Mouse (Mus musculus) myocyte (in vitro differentiated cells): ENCODE measurements at regions not wholly inside any gene's neighbourhood (a gene's known extent, or its start where the extent isn't known, plus 50 kb on each side); places are given as distances from the start of the nearest gene placed in this dataset.

Source experiments
- H3K27me3 ChIP-seq: one replicate; pipeline ENCODE4 v1.6.1; 2011; ENCODE audit not compliant: control insufficient read depth, insufficient read depth, insufficient read length
- H3K36me3 ChIP-seq: one replicate; pipeline ENCODE4 v1.6.1; 2011; ENCODE audit not compliant: control insufficient read depth, insufficient read depth
- H3K4me2 ChIP-seq: one replicate; pipeline ENCODE4 v1.6.1; 2011; ENCODE audit warnings: low read depth, control low read depth
- H3K4me3 ChIP-seq: one replicate; pipeline ENCODE4 v1.5.1; 2011; ENCODE audit warnings: mild to moderate bottlenecking, control low read depth, moderate library complexity
- H3K79me2 ChIP-seq: one replicate; pipeline ENCODE4 v1.6.1; 2011; ENCODE audit not compliant: control insufficient read depth, insufficient read depth
- H3ac ChIP-seq: one replicate; pipeline ENCODE4 v1.6.1; 2011; ENCODE audit not compliant: control insufficient read depth, insufficient read length
- CEBPB ChIP-seq: IDR thresholded peaks from 2 replicates; pipeline ENCODE4 v1.6.1; 2011; ENCODE audit warnings: mild to moderate bottlenecking, moderate library complexity; ENCODE audit not compliant: poor library complexity, insufficient read depth, severe bottlenecking
- E2F4 ChIP-seq: IDR thresholded peaks from one replicate; pipeline ENCODE4 v1.6.1; 2011; ENCODE audit warnings: mild to moderate bottlenecking, control low read depth, moderate library complexity; ENCODE audit not compliant: insufficient read depth
- MAX ChIP-seq: IDR thresholded peaks from one replicate; pipeline ENCODE4 v1.6.1; 2011; ENCODE audit warnings: low read depth, mild to moderate bottlenecking, control low read depth
- MYOD1 ChIP-seq, 3 experiments: IDR thresholded peaks; one replicate each; pipeline ENCODE4 v1.6.1; 2011; ENCODE audit warnings: control low read depth in 2 of 3, low read depth in 2 of 3, mild to moderate bottlenecking in 2 of 3, moderate library complexity in 1 of 3; ENCODE audit not compliant: insufficient read length in 2 of 3, control insufficient read depth in 1 of 3
- MYOG ChIP-seq, 3 experiments: IDR thresholded peaks; one replicate each; pipeline ENCODE4 v1.6.1; 2011; ENCODE audit warnings: control low read depth in 2 of 3, low read depth in 2 of 3, mild to moderate bottlenecking in 2 of 3; ENCODE audit not compliant: insufficient read length in 2 of 3, control insufficient read depth in 1 of 3, insufficient read depth in 1 of 3
- POLR2A ChIP-seq: IDR thresholded peaks from one replicate; pipeline ENCODE4 v1.6.1; 2011; ENCODE audit warnings: low read depth, mild to moderate bottlenecking, control low read depth, moderate library complexity; ENCODE audit not compliant: insufficient read length
- POLR2AphosphoS2 ChIP-seq: IDR thresholded peaks from one replicate; pipeline ENCODE4 v1.6.1; 2011; ENCODE audit warnings: low read depth, control low read depth; ENCODE audit not compliant: insufficient read length
- REST ChIP-seq: IDR thresholded peaks from one replicate; pipeline ENCODE4 v1.6.1; 2011; ENCODE audit warnings: mild to moderate bottlenecking, control low read depth, moderate library complexity; ENCODE audit not compliant: insufficient read depth, insufficient read length
- SRF ChIP-seq: IDR thresholded peaks from one replicate; pipeline ENCODE4 v1.6.1; 2011; ENCODE audit warnings: low read depth; ENCODE audit not compliant: control insufficient read depth, insufficient read length
- TCF12 ChIP-seq: IDR thresholded peaks from one replicate; pipeline ENCODE4 v1.6.1; 2011; ENCODE audit warnings: mild to moderate bottlenecking, control low read depth; ENCODE audit not compliant: poor library complexity, insufficient read depth, severe bottlenecking
- TCF3 ChIP-seq: IDR thresholded peaks from one replicate; pipeline ENCODE4 v1.6.1; 2011; ENCODE audit warnings: low read depth, control low read depth; ENCODE audit not compliant: insufficient read length
- USF1 ChIP-seq: IDR thresholded peaks from one replicate; pipeline ENCODE4 v1.6.1; 2011; ENCODE audit warnings: low read depth, mild to moderate bottlenecking, control low read depth, moderate library complexity

- Histone ChIP-seq H3K4me3 (no peak overlapping the region), H3K36me3 (no peaks in the 10 kb centered on the region), H3K27me3 (no peaks in the 10 kb centered on the region), H3K4me2 (no peak overlapping the region), H3ac (no peak overlapping the region), H3K79me2 (no peaks in the 10 kb centered on the region)
- no peak for TF ChIP-seq MAX
- no peak for TF ChIP-seq POLR2A
- no peak for TF ChIP-seq TCF12
- no peak for TF ChIP-seq REST
- no peak for TF ChIP-seq TCF3
- TF ChIP-seq SRF: no peak
- no peak for TF ChIP-seq USF1
- TF ChIP-seq E2F4: no peak
Measured at GRCm38 (mm10) chr2:143269026-143269425, 190.8 kb downstream of the Otor start.

DNA sequence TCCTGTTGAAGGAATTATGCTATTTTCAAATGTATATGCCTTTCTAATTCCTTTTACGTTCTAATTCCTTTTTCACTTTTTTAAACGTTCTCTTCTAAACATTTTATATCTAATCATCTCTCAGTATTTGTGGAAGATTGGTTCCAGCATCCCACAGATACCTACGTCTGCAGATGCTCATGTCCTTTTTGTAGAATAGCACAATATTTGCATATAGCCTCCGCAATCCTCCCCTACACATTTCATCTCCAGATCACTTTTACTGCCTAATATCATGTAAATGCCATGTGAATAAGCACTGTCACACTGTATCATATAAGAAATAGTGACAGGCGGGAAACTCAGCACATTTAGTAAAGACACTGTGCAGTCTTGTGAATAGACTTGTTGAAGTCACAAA, 192.6 kb downstream of the Otor start:
- Histone ChIP-seq H3K4me2 (no peak overlapping the region), H3K36me3 (no peaks in the 10 kb centered on the region), H3K27me3 (no peaks in the 10 kb centered on the region), H3ac (no peak overlapping the region), H3K4me3 (no peak overlapping the region), H3K79me2 (no peaks in the 10 kb centered on the region)
- TF ChIP-seq MYOD1 (IDR thresholded peaks at IDR 0.05; ENCODE audit: control insufficient read depth in 1 of 3, insufficient read length in 2 of 3, low read depth in 2 of 3) (no peak), USF1 (no peak), POLR2AphosphoS2 (no peak), MYOG (IDR thresholded peaks at IDR 0.05; ENCODE audit: control insufficient read depth in 1 of 3, insufficient read depth in 1 of 3, insufficient read length in 2 of 3, low read depth in 2 of 3) (no peak), TCF12 (no peak), POLR2A (no peak), SRF (no peak), E2F4 (no peak), CEBPB (no peak), REST (no peak)

GRCm38 (mm10) chr2:143305747-143306570, 227.7 kb downstream of the Otor start:
- Histone ChIP-seq H3K27me3 (no peaks in the 10 kb centered on the region), H3K36me3 (no peaks in the 10 kb centered on the region), H3K4me3 (no peak overlapping the region), H3ac (no peak overlapping the region), H3K79me2 (no peaks in the 10 kb centered on the region), H3K4me2 (no peak overlapping the region)
- no peak for TF ChIP-seq MAX
- TF ChIP-seq POLR2A: no peak
- TF ChIP-seq REST: no peak
- no peak for TF ChIP-seq TCF3
- TF ChIP-seq E2F4: no peak
- no peak for TF ChIP-seq TCF12

- H3K4me3 ChIP-seq: no peak overlapping the region
- no peak overlapping the region for H3ac ChIP-seq
- no peak overlapping the region for H3K4me2 ChIP-seq
- no peaks in the 10 kb centered on the region for H3K27me3 ChIP-seq
- no peaks in the 10 kb centered on the region for H3K36me3 ChIP-seq
- H3K79me2 ChIP-seq: no peaks in the 10 kb centered on the region
- TF ChIP-seq REST (no peak), MYOG (IDR thresholded peaks at IDR 0.05; ENCODE audit: control insufficient read depth in 1 of 3, insufficient read depth in 1 of 3, insufficient read length in 2 of 3, low read depth in 2 of 3) (no peak), MAX (no peak), POLR2A (no peak), USF1 (no peak), TCF12 (no peak), CEBPB (no peak), POLR2AphosphoS2 (no peak), TCF3 (no peak), E2F4 (no peak)
Measured at GRCm38 (mm10) chr2:143306571-143306925, 228.3 kb downstream of the Otor start.

- Histone ChIP-seq H3K4me2 (no peak overlapping the region), H3K79me2 (no peaks in the 10 kb centered on the region), H3K27me3 (no peaks in the 10 kb centered on the region), H3K4me3 (no peak overlapping the region), H3K36me3 (no peaks in the 10 kb centered on the region), H3ac (no peak overlapping the region)
- TF ChIP-seq REST: no peak
- no peak for TF ChIP-seq POLR2AphosphoS2
- TF ChIP-seq TCF3: no peak
- no peak for TF ChIP-seq POLR2A
- TF ChIP-seq SRF: no peak
- TF ChIP-seq E2F4: no peak
- TF ChIP-seq TCF12: no peak
- no peak for TF ChIP-seq MAX
- no peak for TF ChIP-seq CEBPB
- no peak for TF ChIP-seq MYOG (IDR thresholded peaks at IDR 0.05; ENCODE audit: control insufficient read depth in 1 of 3, insufficient read depth in 1 of 3, insufficient read length in 2 of 3, low read depth in 2 of 3)
- TF ChIP-seq USF1: no peak
- TF ChIP-seq MYOD1 (IDR thresholded peaks at IDR 0.05; ENCODE audit: control insufficient read depth in 1 of 3, insufficient read length in 2 of 3, low read depth in 2 of 3): no peak
Measured at GRCm38 (mm10) chr2:143325486-143325885, 220.5 kb upstream of the Pcsk2 start.
